Mouse (Mus musculus) CH12.LX (cell line): Measurements from ENCODE around the gene Gng3. TPM values are rescaled to one million over a fixed set of nuclear protein-coding genes. Genes with fewer than 3 reads are reported as not detected.

Experiments
- DNase-seq: peaks from one replicate; pipeline ENCODE4 v3.0.0-alpha.2; 2013; ENCODE audit errors: extremely low read depth
- H3K27ac ChIP-seq: 2 replicates; pipeline ENCODE4 v1.5.1; 2012; ENCODE audit warnings: low read depth, mild to moderate bottlenecking, control low read depth, moderate library complexity; ENCODE audit not compliant: insufficient read depth
- H3K27me3 ChIP-seq: replicated peaks from 2 replicates; pipeline ENCODE3; 2012; ENCODE audit warnings: inconsistent platforms
- H3K36me3 ChIP-seq, 2 experiments: replicated peaks in 1 of 2; 2 replicates each; pipeline versions ENCODE3 to v1.6.1; 2012; ENCODE audit warnings: inconsistent platforms in 1 of 2, low read length in 1 of 2, mild to moderate bottlenecking in 1 of 2, mixed read lengths in 1 of 2, moderate library complexity in 1 of 2; ENCODE audit not compliant: control insufficient read depth in 1 of 2, insufficient read depth in 1 of 2
- H3K4me1 ChIP-seq, 2 experiments: 2 replicates each; pipeline ENCODE4 v1.6.1; 2012; ENCODE audit warnings: inconsistent platforms in 1 of 2, moderate library complexity in 1 of 2; ENCODE audit not compliant: insufficient read depth in 2 of 2, control insufficient read depth in 1 of 2
- H3K4me2 ChIP-seq: 2 replicates; pipeline ENCODE4 v1.6.1; 2012; ENCODE audit warnings: low read depth, mild to moderate bottlenecking, control low read depth; ENCODE audit not compliant: poor library complexity, insufficient read depth, severe bottlenecking
- H3K4me3 ChIP-seq, 3 experiments: fragments of 150-350 bp in 1 of 3; sonication (generic) in 1 of 3; replicated peaks in 1 of 3; 2 replicates each; pipeline versions ENCODE3 to v1.5.1; 2011 to 2012; ENCODE audit warnings: low read depth in 2 of 3, low read length in 2 of 3, mild to moderate bottlenecking in 2 of 3, moderate library complexity in 2 of 3, control low read depth in 1 of 3, improper control_type of control experiment in 1 of 3, inconsistent platforms in 1 of 3, mixed read lengths in 1 of 3; ENCODE audit not compliant: poor library complexity in 1 of 3
- H3K79me2 ChIP-seq: replicated peaks from 2 replicates; pipeline ENCODE4 v1.6.1; 2012; ENCODE audit warnings: mild to moderate bottlenecking, moderate library complexity; ENCODE audit not compliant: control insufficient read depth, poor library complexity, insufficient read depth, severe bottlenecking; ENCODE audit errors: extremely low read depth
- H3K9ac ChIP-seq: 2 replicates; pipeline ENCODE4 v1.6.1; 2012; ENCODE audit warnings: low read depth, mild to moderate bottlenecking, control low read depth, moderate library complexity; ENCODE audit not compliant: insufficient read depth
- H3K9me3 ChIP-seq: replicated peaks from 2 replicates; pipeline ENCODE3; 2012; ENCODE audit warnings: low read length, inconsistent platforms, mixed read lengths
- CTCF ChIP-seq, 2 experiments: IDR thresholded peaks in 1 of 2; conservative IDR thresholded peaks in 1 of 2; 2 replicates each; pipeline ENCODE4 v1.5.1; 2011 to 2012; ENCODE audit warnings: low read depth in 2 of 2, low read length in 2 of 2, improper control_type of control experiment in 1 of 2, inconsistent platforms in 1 of 2, mild to moderate bottlenecking in 1 of 2, moderate library complexity in 1 of 2
- ELF1 ChIP-seq: IDR thresholded peaks from 2 replicates; pipeline ENCODE4 v1.6.1; 2014; ENCODE audit warnings: low read depth, mild to moderate bottlenecking, inconsistent platforms, low read length, improper control_type of control experiment
- GABPA ChIP-seq: IDR thresholded peaks from 2 replicates; pipeline ENCODE4 v1.6.1; 2012; ENCODE audit warnings: low read depth, low read length, improper control_type of control experiment, inconsistent platforms; ENCODE audit not compliant: insufficient replicate concordance
- IRF4 ChIP-seq: IDR thresholded peaks from 2 replicates; pipeline ENCODE4 v1.6.1; 2014; ENCODE audit warnings: low read depth, mild to moderate bottlenecking, inconsistent platforms, low read length, improper control_type of control experiment
- JUN ChIP-seq: IDR thresholded peaks from 2 replicates; pipeline ENCODE4 v1.6.1; 2011; ENCODE audit warnings: low read depth, mild to moderate bottlenecking, low read length, improper control_type of control experiment, moderate library complexity; ENCODE audit not compliant: insufficient read depth
- MAFK ChIP-seq: IDR thresholded peaks from 2 replicates; pipeline ENCODE4 v1.6.1; 2011; ENCODE audit warnings: low read length, improper control_type of control experiment; ENCODE audit not compliant: insufficient replicate concordance
- MAX ChIP-seq: IDR thresholded peaks from 2 replicates; pipeline ENCODE4 v1.6.1; 2011; ENCODE audit warnings: low read length, improper control_type of control experiment
- MAZ ChIP-seq: IDR thresholded peaks from 2 replicates; pipeline ENCODE4 v1.6.1; 2012; ENCODE audit warnings: low read depth, mild to moderate bottlenecking, inconsistent platforms, low read length, improper control_type of control experiment, moderate library complexity
- MEF2A ChIP-seq: IDR thresholded peaks from 2 replicates; pipeline ENCODE4 v1.6.1; 2014; ENCODE audit warnings: low read depth, mild to moderate bottlenecking, inconsistent platforms, low read length, improper control_type of control experiment, borderline replicate concordance
- MXI1 ChIP-seq: IDR thresholded peaks from 2 replicates; pipeline ENCODE4 v1.6.1; 2011; ENCODE audit warnings: mild to moderate bottlenecking, low read depth, low read length, improper control_type of control experiment
- MYC ChIP-seq: IDR thresholded peaks from 2 replicates; pipeline ENCODE4 v1.6.1; 2011; ENCODE audit warnings: low read depth, mild to moderate bottlenecking, improper control_type of control experiment, low read length
- NELFE ChIP-seq: IDR thresholded peaks from 2 replicates; pipeline ENCODE4 v1.6.1; 2011; ENCODE audit warnings: low read depth, low read length, improper control_type of control experiment
- POLR2A ChIP-seq: IDR thresholded peaks from 2 replicates; pipeline ENCODE4 v1.6.1; 2011; ENCODE audit warnings: low read depth, mild to moderate bottlenecking, improper control_type of control experiment, low read length
- POLR2AphosphoS2 ChIP-seq: IDR thresholded peaks from 2 replicates; pipeline ENCODE4 v1.6.1; 2011; ENCODE audit warnings: low read depth, low read length, improper control_type of control experiment
- RAD21 ChIP-seq: IDR thresholded peaks from 2 replicates; pipeline ENCODE4 v1.6.1; 2011; ENCODE audit warnings: low read depth, mild to moderate bottlenecking, low read length, improper control_type of control experiment, moderate library complexity
- TBP ChIP-seq: conservative IDR thresholded peaks from 2 replicates; pipeline ENCODE4 v1.6.1; 2011; ENCODE audit warnings: low read depth, low read length, improper control_type of control experiment
- TCF12 ChIP-seq: IDR thresholded peaks from 2 replicates; pipeline ENCODE4 v1.6.1; 2014; ENCODE audit warnings: low read depth, mild to moderate bottlenecking, inconsistent platforms, low read length, improper control_type of control experiment
- UBTF ChIP-seq: IDR thresholded peaks from 2 replicates; pipeline ENCODE4 v1.6.1; 2012; ENCODE audit warnings: low read depth, mild to moderate bottlenecking, inconsistent platforms, low read length, improper control_type of control experiment, moderate library complexity
- USF1 ChIP-seq: IDR thresholded peaks from 2 replicates; pipeline ENCODE4 v1.6.1; 2014; ENCODE audit warnings: low read depth, mild to moderate bottlenecking, inconsistent platforms, low read length, improper control_type of control experiment
- USF2 ChIP-seq: conservative IDR thresholded peaks from 2 replicates; pipeline ENCODE4 v1.6.1; 2011; ENCODE audit warnings: low read depth, low read length, improper control_type of control experiment
- ZNF384 ChIP-seq: IDR thresholded peaks from 2 replicates; pipeline ENCODE4 v1.6.1; 2012; ENCODE audit warnings: low read depth, low read length, improper control_type of control experiment, inconsistent platforms
- dilution Hi-C: fragments of 300-500 bp; cut with MboI; formaldehyde crosslinking; loops from 2 replicates; pipeline ENCODE4 v1.14.3; 2020; ENCODE audit warnings: low sequenced_read_pairs; ENCODE audit not compliant: extremely low pct_unique_long_range_greater_than_20kb, extremely low pct_ligation_motif_present
- in situ Hi-C: fragments of 300-500 bp; cut with MboI; formaldehyde crosslinking; loops from 3 replicates; pipeline ENCODE4 v1.14.3; 2019; ENCODE audit warnings: low sequenced_read_pairs, low pct_ligation_motif_present, low pct_unique_long_range_greater_than_20kb, mixed read lengths
- polyA plus RNA-seq: library from polyadenylated mRNA; unstranded; fragments of >175 nt; gene quantifications from 2 replicates; pipeline ENCODE4 v1.2.1, GENCODE M21; 2012; ENCODE audit warnings: low read depth; ENCODE audit not compliant: insufficient read length
- total RNA-seq, 2 experiments: library from RNA; depleted of rRNA; stranded (reverse); fragments of 300-350 nt in 1 of 2; fragments of >200 nt in 1 of 2; gene quantifications; 2 replicates each; pipeline ENCODE4 v1.2.3; 2012 to 2014

Gene Gng3
- total and polyA plus RNA-seq, 3 experiments: 0.56 to 10.3 (median 6.1) TPM

DNA sequence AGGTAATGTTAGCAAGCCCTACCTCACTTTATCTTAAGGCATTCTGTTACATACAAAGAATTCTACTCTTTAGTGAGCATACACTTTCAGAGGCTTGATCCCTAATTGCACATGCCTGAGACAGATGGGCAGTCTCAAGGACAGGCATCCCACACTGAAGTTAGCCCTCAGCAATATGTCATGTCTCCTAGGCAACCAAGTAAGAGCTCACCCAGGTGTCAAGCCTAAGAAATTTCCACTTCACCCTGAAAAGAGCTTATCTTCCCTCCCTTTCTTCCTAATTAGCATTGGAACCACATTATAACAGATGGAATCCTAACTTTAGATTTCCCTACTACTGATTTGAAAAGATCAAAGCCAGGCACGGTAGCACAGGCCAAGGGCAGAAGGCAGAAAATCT is 49.8 kb downstream of the Gng3 start:
- no peak overlapping the region for H3K9ac ChIP-seq
- no peaks in the 10 kb centered on the region for H3K27me3 ChIP-seq
- H3K4me1 ChIP-seq: peaks cover 2 to 17% of the 10 kb centered on the region in 2 experiments; a peak in 3 of 4 replicates
- H3K79me2 ChIP-seq: no peaks in the 10 kb centered on the region; the same call in 1 of the 2 replicates
- dilution Hi-C loops (no loop called here), in situ Hi-C loops (no loop called here)
- H3K9me3 ChIP-seq: peaks cover 12% of the 10 kb centered on the region
- DNase-seq: no peak
- no peak overlapping the region for H3K4me3 ChIP-seq
- H3K27ac ChIP-seq: no peak overlapping the region
- TF ChIP-seq MXI1: no peak
- no peak for TF ChIP-seq ELF1
- TF ChIP-seq MAX: no peak
- TF ChIP-seq RAD21: no peak
- no peak for TF ChIP-seq MAZ
- no peak for TF ChIP-seq MAFK
- TF ChIP-seq USF2: no peak
- TF ChIP-seq JUN: no peak
- no peak for TF ChIP-seq UBTF
- no peak for TF ChIP-seq IRF4
- TF ChIP-seq USF1: no peak
- no peak for TF ChIP-seq TCF12
- TF ChIP-seq NELFE: no peak
- TF ChIP-seq MYC: no peak
- no peak for TF ChIP-seq POLR2AphosphoS2
- no peak for TF ChIP-seq CTCF (conservative IDR thresholded peaks at IDR 0.05 in 1 of 2, IDR thresholded peaks at IDR 0.05 in 1 of 2; ENCODE audit: low read depth in 2 of 2, low read length in 2 of 2)
- TF ChIP-seq GABPA: no peak
- no peak for TF ChIP-seq TBP
- no peak for TF ChIP-seq POLR2A
- no peak for TF ChIP-seq MEF2A
- H3K4me2 ChIP-seq: no peak overlapping the region
- peaks cover 15 to 35% of the 10 kb centered on the region in 2 experiments for H3K36me3 ChIP-seq

DNA sequence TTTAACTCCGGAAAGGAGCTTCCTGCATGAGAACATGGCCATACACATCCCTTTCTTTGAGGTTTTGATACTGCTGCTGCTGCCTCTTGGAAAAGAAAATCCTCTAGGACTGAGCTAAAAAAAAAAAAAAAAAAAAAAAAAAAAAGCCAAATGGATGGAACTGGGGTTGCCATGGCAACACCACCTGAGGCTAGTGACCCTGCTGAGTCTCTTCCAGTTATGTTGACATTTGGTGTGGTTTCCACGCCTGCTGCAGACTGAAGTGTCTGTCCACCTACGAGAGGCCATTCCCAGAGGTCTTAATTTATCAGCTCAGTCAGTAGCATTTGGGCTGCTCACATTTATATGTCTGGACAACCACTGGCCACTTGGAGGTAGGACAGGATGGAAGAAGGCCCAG is 50.5 kb downstream of the Gng3 start:
- H3K4me3 ChIP-seq: no peak overlapping the region
- no peaks in the 10 kb centered on the region; the same call in 1 of the 2 replicates for H3K79me2 ChIP-seq
- H3K4me2 ChIP-seq: no peak overlapping the region
- dilution Hi-C loops: no loop called here
- in situ Hi-C loops: no loop called here
- peaks cover 6% of the 10 kb centered on the region for H3K9me3 ChIP-seq
- H3K4me1 ChIP-seq: peaks cover 2 to 17% of the 10 kb centered on the region in 2 experiments; a peak in 3 of 4 replicates
- no peak overlapping the region for H3K9ac ChIP-seq
- TF ChIP-seq ZNF384 (peak; percentile 56), UBTF (no peak)
- no peak for DNase-seq
- peaks cover 12 to 33% of the 10 kb centered on the region in 2 experiments for H3K36me3 ChIP-seq
- no peaks in the 10 kb centered on the region for H3K27me3 ChIP-seq
- H3K27ac ChIP-seq: no peak overlapping the region

Other genes with a start within 250 kb of the Gng3 start
Only the 20 nearest of the 34 such genes appear.
- gene Nxf1, start 82.1 kb downstream of the Gng3 start, total RNA-seq (2012; rRNA removed): 66.5 and 83.6 TPM in 2 replicates
- gene Nxf1, start 82.1 kb downstream of the Gng3 start, total RNA-seq (2014; rRNA removed): 101 and 102 TPM in 2 replicates
- gene Nxf1, start 82.1 kb downstream of the Gng3 start, polyA plus RNA-seq: 136 and 160 TPM in 2 replicates
- 56.5 and 58.7 TPM in 2 replicates for gene Tmem223, start 68.2 kb downstream of the Gng3 start, total RNA-seq (2012; rRNA removed)
- gene Tmem223, start 68.2 kb downstream of the Gng3 start, total RNA-seq (2014; rRNA removed): 86.6 and 106 TPM in 2 replicates
- 43.3 and 45.7 TPM in 2 replicates for gene Tmem223, start 68.2 kb downstream of the Gng3 start, polyA plus RNA-seq
- gene Tmem179b, start 64.7 kb downstream of the Gng3 start, total RNA-seq (2012; rRNA removed): 50.8 and 54.4 TPM in 2 replicates
- 85.7 and 105 TPM in 2 replicates for gene Tmem179b, start 64.7 kb downstream of the Gng3 start, total RNA-seq (2014; rRNA removed)
- 49.8 and 72.0 TPM in 2 replicates for gene Tmem179b, start 64.7 kb downstream of the Gng3 start, polyA plus RNA-seq
- gene Taf6l, start 52.8 kb downstream of the Gng3 start, total RNA-seq (2012; rRNA removed): 25.5 and 29.2 TPM in 2 replicates
- 20.4 and 22.2 TPM in 2 replicates for gene Taf6l, start 52.8 kb downstream of the Gng3 start, total RNA-seq (2014; rRNA removed)
- gene Taf6l, start 52.8 kb downstream of the Gng3 start, polyA plus RNA-seq: 24.8 and 25.7 TPM in 2 replicates
- 157 and 162 TPM in 2 replicates for gene Polr2g, start 40.6 kb downstream of the Gng3 start, total RNA-seq (2012; rRNA removed)
- 173 and 182 TPM in 2 replicates for gene Polr2g, start 40.6 kb downstream of the Gng3 start, total RNA-seq (2014; rRNA removed)
- gene Polr2g, start 40.6 kb downstream of the Gng3 start, polyA plus RNA-seq: 138 and 148 TPM in 2 replicates
- gene Zbtb3, start 36.6 kb downstream of the Gng3 start, total RNA-seq (2012; rRNA removed): 2.4 and 2.5 TPM in 2 replicates
- gene Zbtb3, start 36.6 kb downstream of the Gng3 start, total RNA-seq (2014; rRNA removed): 1.1 and 2.2 TPM in 2 replicates
- gene Zbtb3, start 36.6 kb downstream of the Gng3 start, polyA plus RNA-seq: 1.2 and 1.3 TPM in 2 replicates
- gene Ttc9c, start 19.9 kb downstream of the Gng3 start, total RNA-seq (2012; rRNA removed): 37.6 and 42.0 TPM in 2 replicates
- 56.5 and 57.2 TPM in 2 replicates for gene Ttc9c, start 19.9 kb downstream of the Gng3 start, total RNA-seq (2014; rRNA removed)
- 42.2 and 44.7 TPM in 2 replicates for gene Ttc9c, start 19.9 kb downstream of the Gng3 start, polyA plus RNA-seq
- gene Hnrnpul2, start 19.2 kb downstream of the Gng3 start, total RNA-seq (2012; rRNA removed): 44.3 and 44.8 TPM in 2 replicates
- gene Hnrnpul2, start 19.2 kb downstream of the Gng3 start, total RNA-seq (2014; rRNA removed): 17.8 and 19.7 TPM in 2 replicates
- gene Hnrnpul2, start 19.2 kb downstream of the Gng3 start, polyA plus RNA-seq: 81.6 and 94.1 TPM in 2 replicates
- 0.25 and 0.67 TPM in 2 replicates for gene AC129217.1, start 9.4 kb downstream of the Gng3 start, total RNA-seq (2012; rRNA removed)
- gene AC129217.1, start 9.4 kb downstream of the Gng3 start, total RNA-seq (2014; rRNA removed): 2.1 and 5.1 TPM in 2 replicates
- gene AC129217.1, start 9.4 kb downstream of the Gng3 start, polyA plus RNA-seq: 63.9 and 77.4 TPM in 2 replicates
- 91.0 and 117 TPM in 2 replicates for gene Bscl2, start 1.7 kb downstream of the Gng3 start, total RNA-seq (2012; rRNA removed)
- gene Bscl2, start 1.7 kb downstream of the Gng3 start, total RNA-seq (2014; rRNA removed): 27.9 and 30.9 TPM in 2 replicates
- gene Bscl2, start 1.7 kb downstream of the Gng3 start, polyA plus RNA-seq: 46.7 and 51.6 TPM in 2 replicates
- 0.13 and 0.17 TPM in 2 replicates for gene Lrrn4cl, start 11.6 kb upstream of the Gng3 start, total RNA-seq (2012; rRNA removed)
- gene Lrrn4cl, start 11.6 kb upstream of the Gng3 start, total RNA-seq (2014; rRNA removed): 0.31 and 0.32 TPM in 2 replicates
- 0.41 and 0.61 TPM in 2 replicates for gene Lrrn4cl, start 11.6 kb upstream of the Gng3 start, polyA plus RNA-seq
- 134 and 140 TPM in 2 replicates for gene Ubxn1, start 32.3 kb upstream of the Gng3 start, total RNA-seq (2012; rRNA removed)
- 96.3 and 107 TPM in 2 replicates for gene Ubxn1, start 32.3 kb upstream of the Gng3 start, total RNA-seq (2014; rRNA removed)
- gene Ubxn1, start 32.3 kb upstream of the Gng3 start, polyA plus RNA-seq: 226 and 279 TPM in 2 replicates
- gene Uqcc3, start 41.7 kb upstream of the Gng3 start, total RNA-seq (2012; rRNA removed): 53.9 and 56.6 TPM in 2 replicates
- gene Uqcc3, start 41.7 kb upstream of the Gng3 start, total RNA-seq (2014; rRNA removed): 23.5 and 24.0 TPM in 2 replicates
- gene Uqcc3, start 41.7 kb upstream of the Gng3 start, polyA plus RNA-seq: 42.6 and 52.0 TPM in 2 replicates
- 7.5 and 14.3 TPM in 2 replicates for gene Lbhd1, start 44.5 kb upstream of the Gng3 start, total RNA-seq (2012; rRNA removed)
- 15.5 and 15.6 TPM in 2 replicates for gene Lbhd1, start 44.5 kb upstream of the Gng3 start, total RNA-seq (2014; rRNA removed)
- 50.4 and 80.4 TPM in 2 replicates for gene Lbhd1, start 44.5 kb upstream of the Gng3 start, polyA plus RNA-seq
- not detected in 2 replicates for gene Gm49403, start 44.7 kb upstream of the Gng3 start, total RNA-seq (2012; rRNA removed)
- gene Gm49403, start 44.7 kb upstream of the Gng3 start, total RNA-seq (2014; rRNA removed): not detected in 2 replicates
- gene Gm49403, start 44.7 kb upstream of the Gng3 start, polyA plus RNA-seq: not detected in 2 replicates
- 157 and 224 TPM in 2 replicates for gene 1810009A15Rik, start 49.7 kb upstream of the Gng3 start, total RNA-seq (2012; rRNA removed)
- 198 and 218 TPM in 2 replicates for gene 1810009A15Rik, start 49.7 kb upstream of the Gng3 start, total RNA-seq (2014; rRNA removed)
- gene 1810009A15Rik, start 49.7 kb upstream of the Gng3 start, polyA plus RNA-seq: 161 and 176 TPM in 2 replicates
- not detected in 2 replicates for gene Gm49416, start 49.7 kb upstream of the Gng3 start, total RNA-seq (2012; rRNA removed)
- gene Gm49416, start 49.7 kb upstream of the Gng3 start, total RNA-seq (2014; rRNA removed): not detected in 2 replicates
- gene Gm49416, start 49.7 kb upstream of the Gng3 start, polyA plus RNA-seq: 11.1 and 53.2 TPM in 2 replicates
- gene Ints5, start 53.8 kb upstream of the Gng3 start, total RNA-seq (2012; rRNA removed): 38.9 and 49.9 TPM in 2 replicates
- 15.7 and 17.2 TPM in 2 replicates for gene Ints5, start 53.8 kb upstream of the Gng3 start, total RNA-seq (2014; rRNA removed)
- gene Ints5, start 53.8 kb upstream of the Gng3 start, polyA plus RNA-seq: 30.6 and 38.0 TPM in 2 replicates
- gene Ganab, start 58.9 kb upstream of the Gng3 start, total RNA-seq (2012; rRNA removed): 165 and 169 TPM in 2 replicates
- 85.7 and 97.0 TPM in 2 replicates for gene Ganab, start 58.9 kb upstream of the Gng3 start, total RNA-seq (2014; rRNA removed)
- gene Ganab, start 58.9 kb upstream of the Gng3 start, polyA plus RNA-seq: 139 and 143 TPM in 2 replicates
- gene B3gat3, start 81.2 kb upstream of the Gng3 start, total RNA-seq (2012; rRNA removed): 49.9 and 54.8 TPM in 2 replicates
- 17.8 and 18.6 TPM in 2 replicates for gene B3gat3, start 81.2 kb upstream of the Gng3 start, total RNA-seq (2014; rRNA removed)
- gene B3gat3, start 81.2 kb upstream of the Gng3 start, polyA plus RNA-seq: 31.0 and 33.0 TPM in 2 replicates